Mouse (Mus musculus) splenic B cell, adult 2 months (primary cell): ENCODE data around the gene Eif2b4.

Experiments
- DNase-seq: peaks from one replicate; pipeline ENCODE4 v3.0.0-alpha.2; 2011; ENCODE audit warnings: low read depth, low spot score
- H3K27me3 ChIP-seq: 2 replicates; pipeline ENCODE4 v1.6.1; 2012; ENCODE audit warnings: mild to moderate bottlenecking, low read length, moderate library complexity, mixed read lengths; ENCODE audit not compliant: control insufficient read depth, poor library complexity, insufficient read depth, severe bottlenecking
- H3K36me3 ChIP-seq: 2 replicates; pipeline ENCODE4 v1.6.1; 2012; ENCODE audit warnings: mild to moderate bottlenecking, low read length, moderate library complexity, mixed read lengths; ENCODE audit not compliant: control insufficient read depth, poor library complexity, insufficient read depth, severe bottlenecking

Gene Eif2b4

DNA sequence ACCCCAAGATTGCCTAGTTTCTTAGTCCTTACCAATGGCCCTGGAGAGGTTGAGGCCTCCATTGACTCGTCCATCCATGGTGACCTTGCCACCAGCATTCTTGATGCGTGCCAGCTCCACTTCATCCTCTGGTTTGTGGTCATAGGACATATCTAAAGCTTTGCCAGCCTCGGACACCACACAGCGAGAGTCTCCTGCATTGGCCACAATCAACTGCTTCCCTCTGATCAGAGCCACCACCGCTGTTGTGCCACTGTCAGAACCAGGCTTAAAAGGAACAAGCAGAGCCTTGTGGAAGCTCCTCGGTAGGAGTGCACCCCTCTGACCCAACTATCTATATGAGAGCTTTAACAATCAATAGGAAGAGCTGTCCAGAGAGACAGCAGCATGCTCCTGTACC lies 11.2 kb upstream of the Eif2b4 start:
- H3K36me3 ChIP-seq: peaks cover 18% of the 10 kb centered on the region
- no peaks in the 10 kb centered on the region for H3K27me3 ChIP-seq
- no peak for DNase-seq

GRCm38 (mm10) chr5:31203866-31204265 lies 10.6 kb upstream of the Eif2b4 start:
- DNase-seq: no peak
- peaks cover 18% of the 10 kb centered on the region for H3K36me3 ChIP-seq
- H3K27me3 ChIP-seq: no peaks in the 10 kb centered on the region

- H3K27me3 ChIP-seq: no peaks in the 10 kb centered on the region
- no peak for DNase-seq
- H3K36me3 ChIP-seq: peaks cover 18% of the 10 kb centered on the region
Measured at GRCm38 (mm10) chr5:31202933-31203332, 9.7 kb upstream of the Eif2b4 start.

DNA sequence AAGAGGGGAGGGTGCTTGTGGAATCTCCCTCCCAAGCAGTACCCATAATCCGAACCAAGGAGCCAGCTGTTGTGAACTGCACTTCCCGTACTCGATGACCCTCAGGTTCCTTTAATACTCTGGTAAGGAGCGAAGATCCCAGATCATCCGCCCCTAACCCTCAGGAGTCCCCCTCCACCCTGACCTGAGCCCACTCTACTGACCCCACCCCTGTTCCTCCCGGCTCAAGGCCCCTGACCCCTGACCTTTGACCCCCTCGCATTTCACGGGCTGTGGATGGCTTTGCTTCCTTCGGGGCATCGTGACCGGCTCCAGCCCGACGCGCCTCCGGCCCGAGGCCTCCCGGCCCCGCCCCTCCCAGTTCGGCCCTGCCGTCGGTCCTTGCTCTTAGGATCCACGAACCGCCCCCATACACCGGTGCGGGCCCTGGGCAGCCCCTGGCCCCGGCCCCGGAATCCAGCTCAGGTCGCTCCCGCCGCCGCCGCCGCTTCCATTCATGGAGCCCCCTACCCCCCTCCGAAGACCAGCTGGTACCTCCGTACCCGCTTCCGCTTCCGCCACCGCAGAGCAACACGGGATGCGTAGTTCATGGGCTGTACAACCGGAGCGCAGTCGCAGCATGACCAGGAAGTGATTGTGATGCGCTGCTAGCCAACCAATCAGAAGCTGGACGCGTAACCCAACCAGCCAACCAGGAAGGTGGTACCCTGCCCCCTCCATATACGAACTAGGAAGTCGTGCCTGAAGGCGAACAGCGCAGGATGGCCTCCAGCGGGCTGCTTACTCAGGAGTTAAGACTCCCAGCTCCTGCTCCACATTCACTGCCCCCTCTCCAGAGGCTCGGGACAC lies 8.7 kb upstream of the Eif2b4 start, which contains the start of gene Zfp513:
Gene Zfp513, minus strand, starts transcription at position 562 of the 849 bp plus-strand sequence.
- Histone ChIP-seq H3K27me3 (no peaks in the 10 kb centered on the region), H3K36me3 (peaks cover 14% of the 10 kb centered on the region)
- peak; percentile 98 for DNase-seq

DNA sequence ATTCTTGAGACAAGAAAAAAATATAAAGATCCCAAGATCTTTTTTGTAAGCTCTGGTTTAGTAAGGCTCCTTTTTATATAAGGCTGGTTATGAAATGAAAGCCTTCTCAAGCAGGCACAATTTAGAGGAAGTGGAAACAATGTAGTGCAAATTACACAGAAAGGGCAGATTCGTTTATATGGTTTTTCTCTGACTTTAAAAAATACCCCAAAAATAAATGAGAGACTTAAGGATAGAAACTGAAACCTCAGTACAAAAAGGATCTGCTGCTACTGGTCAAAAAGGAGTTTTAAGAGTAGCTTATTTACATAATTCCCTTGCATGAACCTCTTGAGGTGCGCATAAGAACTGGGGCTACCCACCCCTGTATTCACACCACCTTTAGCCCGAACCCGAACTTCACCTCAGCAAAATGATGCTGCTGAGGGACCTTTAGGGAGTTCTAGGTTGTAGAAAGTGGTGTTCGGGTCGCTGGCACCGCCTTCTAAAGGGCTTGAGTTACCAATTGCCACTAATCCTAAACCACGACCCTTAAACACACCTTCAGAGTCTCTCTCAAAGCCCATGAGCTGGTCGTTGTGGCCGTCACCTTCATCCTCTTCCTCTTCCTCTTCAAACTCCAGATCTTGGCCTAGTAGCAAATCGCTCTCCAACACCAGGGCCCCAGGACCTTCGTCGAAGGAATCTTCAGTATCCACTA lies 8.0 kb upstream of the Eif2b4 start:
- peak; percentile 68 for DNase-seq
- H3K36me3 ChIP-seq: peaks cover 18% of the 10 kb centered on the region

GRCm38 (mm10) chr5:31200327-31200768 lies 7.1 kb upstream of the Eif2b4 start:
- H3K36me3 ChIP-seq: peaks cover 19% of the 10 kb centered on the region
- peak; percentile 25 for DNase-seq
- no peaks in the 10 kb centered on the region for H3K27me3 ChIP-seq

More for the DNA sequence above, 8.0 kb upstream of the Eif2b4 start:
- H3K27me3 ChIP-seq: no peaks in the 10 kb centered on the region

DNA sequence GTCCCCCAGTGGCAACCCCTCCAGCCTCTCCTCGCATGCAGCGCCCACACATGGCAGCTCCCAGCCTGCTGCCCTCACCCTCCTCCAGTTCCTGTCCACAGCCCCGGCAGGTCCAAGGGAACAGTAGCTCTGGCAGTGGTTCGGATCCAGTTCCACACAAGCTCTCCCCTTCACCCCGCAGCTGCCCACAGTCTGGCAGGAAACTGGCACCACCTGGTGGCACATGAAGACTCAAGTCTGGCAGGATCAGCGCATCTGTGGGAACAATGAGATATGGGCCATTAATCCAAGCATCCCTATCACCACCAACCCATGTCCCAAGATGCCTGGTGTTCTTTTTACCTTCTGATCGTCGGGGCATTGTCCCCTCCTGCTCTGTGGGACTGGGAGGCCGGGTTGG lies 6.7 kb upstream of the Eif2b4 start:
- Histone ChIP-seq H3K27me3 (no peaks in the 10 kb centered on the region), H3K36me3 (peaks cover 22% of the 10 kb centered on the region)
- no peak for DNase-seq

- H3K27me3 ChIP-seq: no peaks in the 10 kb centered on the region
- H3K36me3 ChIP-seq: peaks cover 22% of the 10 kb centered on the region
- DNase-seq: no peak
Measured at GRCm38 (mm10) chr5:31199321-31199892, 6.2 kb upstream of the Eif2b4 start.

DNA sequence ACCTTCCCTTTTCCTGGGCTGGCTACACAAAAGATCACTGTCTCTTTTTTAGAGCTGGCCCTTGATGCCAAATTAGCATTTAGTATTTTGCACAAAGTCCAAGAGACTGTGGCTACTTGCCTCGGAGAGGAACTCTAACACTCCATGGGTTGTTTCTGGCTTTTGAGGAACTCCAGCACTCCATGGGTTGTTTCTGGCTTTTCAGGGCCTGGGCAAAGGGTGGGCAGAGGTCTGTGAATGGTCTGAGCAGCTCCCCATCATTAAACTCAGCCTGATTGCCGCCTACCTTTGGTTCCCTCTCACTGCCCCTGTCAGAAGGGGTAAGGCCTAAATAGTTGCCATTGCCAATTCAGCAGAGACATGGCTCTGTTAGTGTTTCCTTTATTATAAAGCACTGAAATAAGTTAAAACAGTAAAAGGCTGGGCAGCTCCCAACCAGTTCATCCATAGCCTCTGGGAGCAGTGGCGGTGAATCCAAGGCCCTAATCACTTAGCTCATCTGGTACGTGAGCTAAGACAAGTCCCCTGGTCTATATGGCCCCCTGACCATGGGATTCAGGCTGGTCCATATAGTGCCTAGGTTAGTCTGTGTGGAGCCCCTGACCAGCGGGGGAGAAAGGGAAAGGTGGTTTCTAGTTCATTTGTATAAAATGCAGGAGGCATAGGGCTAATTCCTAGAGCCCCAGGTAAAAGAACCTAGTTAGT lies 5.5 kb upstream of the Eif2b4 start:
- peaks cover 22% of the 10 kb centered on the region for H3K36me3 ChIP-seq
- DNase-seq: no peak
- H3K27me3 ChIP-seq: no peaks in the 10 kb centered on the region

GRCm38 (mm10) chr5:31198170-31198569 lies 4.9 kb upstream of the Eif2b4 start:
- peaks cover 21% of the 10 kb centered on the region for H3K36me3 ChIP-seq
- no peak for DNase-seq
- H3K27me3 ChIP-seq: no peaks in the 10 kb centered on the region

DNA sequence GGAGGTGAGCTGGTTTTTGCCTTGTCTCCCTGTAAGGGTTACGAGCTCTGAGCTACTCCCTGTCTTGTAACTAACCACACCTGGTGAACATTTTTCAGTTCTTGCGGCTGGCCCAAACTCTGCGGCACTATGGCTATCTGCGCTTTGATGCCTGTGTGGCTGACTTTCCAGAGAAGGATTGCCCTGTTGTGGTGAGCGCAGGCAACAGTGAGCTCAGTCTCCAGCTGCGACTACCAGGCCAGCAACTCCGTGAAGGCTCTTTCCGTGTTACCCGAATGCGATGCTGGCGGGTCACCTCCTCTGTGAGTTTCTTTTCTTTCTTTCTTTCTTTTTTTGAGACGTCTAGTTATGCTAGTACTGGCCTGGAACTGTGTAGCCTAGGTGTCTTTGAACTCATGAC lies 3.8 kb upstream of the Eif2b4 start:
- Histone ChIP-seq H3K27me3 (no peaks in the 10 kb centered on the region), H3K36me3 (peaks cover 20% of the 10 kb centered on the region)
- DNase-seq: no peak

DNA sequence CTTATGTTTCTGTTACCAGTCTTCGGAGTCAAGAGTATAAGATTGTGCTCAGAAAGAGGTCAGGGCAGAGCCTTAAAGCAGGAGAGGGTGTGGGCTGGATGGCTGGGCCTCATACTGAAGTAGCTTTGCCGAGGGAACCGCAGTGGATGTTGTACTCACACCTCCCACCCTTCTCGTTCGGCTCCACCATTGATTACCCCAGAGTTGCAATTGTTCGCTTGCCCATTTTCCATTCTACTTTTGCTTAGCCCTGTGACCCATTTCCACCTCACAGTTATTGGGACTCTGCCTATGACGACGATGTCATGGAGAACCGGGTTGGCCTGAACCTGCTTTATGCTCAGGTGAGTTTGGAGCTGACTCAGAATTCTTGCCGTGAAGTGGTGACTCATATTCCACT lies 3.0 kb upstream of the Eif2b4 start:
- DNase-seq: no peak
- Histone ChIP-seq H3K27me3 (no peaks in the 10 kb centered on the region), H3K36me3 (peaks cover 20% of the 10 kb centered on the region)

DNA sequence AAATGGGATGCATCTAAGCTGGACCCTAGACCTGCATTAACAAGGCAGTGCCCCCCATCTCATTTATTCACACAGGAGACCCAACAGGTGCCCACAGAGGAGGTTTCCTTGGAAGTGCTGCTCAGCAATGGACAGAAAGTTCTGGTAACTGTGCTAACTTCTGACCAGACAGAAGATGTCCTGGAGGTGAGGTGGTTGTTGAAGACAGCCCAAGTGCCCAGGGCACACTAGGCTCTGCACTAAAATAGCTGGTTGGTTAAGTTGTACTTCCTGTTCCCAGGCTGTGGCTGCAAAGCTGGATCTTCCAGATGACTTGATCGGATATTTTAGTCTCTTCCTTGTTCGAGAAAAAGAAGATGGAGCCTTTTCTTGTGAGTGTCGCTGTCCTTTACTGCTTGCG lies 2.4 kb upstream of the Eif2b4 start:
- Histone ChIP-seq H3K27me3 (no peaks in the 10 kb centered on the region), H3K36me3 (peaks cover 20% of the 10 kb centered on the region)
- no peak for DNase-seq
